Mouse (Mus musculus): Measurements from ENCODE around the gene Mxi1.

Gene Mxi1

GRCm38 (mm10) chr19:53397451-53398233 lies 87.3 kb downstream of the Mxi1 start:
- no peak for DNase-seq (ENCODE audit: low read depth)

- no peak for DNase-seq (ENCODE audit: low read depth)
Observed at GRCm38 (mm10) chr19:53399213-53399612, 88.9 kb downstream of the Mxi1 start.

- DNase-seq (ENCODE audit: low read depth) = no peak
Observed at GRCm38 (mm10) chr19:53400332-53401110, 90.2 kb downstream of the Mxi1 start.

- no peak for DNase-seq (ENCODE audit: low read depth)
Observed at GRCm38 (mm10) chr19:53402741-53403432, 92.6 kb downstream of the Mxi1 start.

GRCm38 (mm10) chr19:53404219-53404836 lies 94.0 kb downstream of the Mxi1 start:
- no peak for DNase-seq (ENCODE audit: low read depth)

GRCm38 (mm10) chr19:53404837-53405356 lies 94.6 kb downstream of the Mxi1 start:
- DNase-seq (ENCODE audit: low read depth) = no peak

- no peak for DNase-seq (ENCODE audit: low read depth)
Observed at GRCm38 (mm10) chr19:53405810-53406209, 95.5 kb downstream of the Mxi1 start.

- no peak for DNase-seq (ENCODE audit: low read depth)
Observed at GRCm38 (mm10) chr19:53407350-53407749, 97.0 kb downstream of the Mxi1 start.

GRCm38 (mm10) chr19:53408398-53408797 lies 98.1 kb downstream of the Mxi1 start:
- no peak for DNase-seq (ENCODE audit: low read depth)

GRCm38 (mm10) chr19:53409663-53410307 lies 99.5 kb downstream of the Mxi1 start:
- no peak for DNase-seq (ENCODE audit: low read depth)

GRCm38 (mm10) chr19:53412149-53412848 lies 102.0 kb downstream of the Mxi1 start:
- DNase-seq (ENCODE audit: low read depth) = no peak

- no peak for DNase-seq (ENCODE audit: low read depth)
Observed at GRCm38 (mm10) chr19:53413617-53414380, 103.5 kb downstream of the Mxi1 start.

- no peak for DNase-seq (ENCODE audit: low read depth)
Observed at GRCm38 (mm10) chr19:53414650-53415049, 104.3 kb downstream of the Mxi1 start.

- no peak for DNase-seq (ENCODE audit: low read depth)
Observed at GRCm38 (mm10) chr19:53415198-53415597, 104.9 kb downstream of the Mxi1 start.

- peak; percentile 91 for DNase-seq (ENCODE audit: low read depth)
Observed at GRCm38 (mm10) chr19:53419834-53420233, 109.5 kb downstream of the Mxi1 start.

- DNase-seq (ENCODE audit: low read depth) = peak; percentile 90
Observed at GRCm38 (mm10) chr19:53420924-53421582, 110.7 kb downstream of the Mxi1 start.

GRCm38 (mm10) chr19:53421583-53422188 lies 111.4 kb downstream of the Mxi1 start:
- DNase-seq (ENCODE audit: low read depth) = no peak

- peak; percentile 45 for DNase-seq (ENCODE audit: low read depth)
Observed at GRCm38 (mm10) chr19:53422358-53423308, 112.3 kb downstream of the Mxi1 start.

Data from naive thymus-derived CD4-positive, alpha-beta T cell, adult 2 months (primary cell).